ENCODE assay signal across 18 mouse cellular contexts in the genomic region with DNA sequence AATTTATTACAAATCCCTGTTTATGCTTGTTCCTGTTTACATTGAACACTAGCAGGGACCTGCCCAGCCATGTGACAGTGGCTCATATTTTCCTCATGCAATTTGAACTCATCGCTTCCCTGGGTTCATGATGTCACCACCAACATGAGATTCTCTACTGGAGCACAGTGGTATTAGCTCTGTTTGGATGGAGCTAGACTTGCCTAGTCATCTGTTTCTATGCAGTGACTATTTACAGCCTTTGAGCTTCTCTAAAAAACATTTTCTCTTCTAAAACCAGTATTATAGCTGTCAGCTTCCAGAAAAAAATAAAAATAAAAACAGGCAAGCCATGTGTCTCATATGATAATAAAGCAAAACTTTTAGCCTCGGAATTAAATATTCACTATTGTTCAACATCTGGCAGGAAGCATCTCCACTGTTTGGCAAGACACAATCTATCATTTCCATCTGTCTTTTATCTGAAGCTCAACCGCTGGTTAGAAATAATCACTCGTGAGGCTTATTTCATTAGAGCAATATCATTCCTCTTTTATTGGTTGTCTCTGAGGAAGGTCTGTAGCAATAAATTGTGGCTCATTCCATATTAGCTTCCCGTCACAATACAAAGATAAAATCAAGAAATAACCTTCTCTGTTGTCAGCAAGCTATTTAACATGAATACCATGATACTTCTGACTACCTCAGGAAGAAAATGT.
DNase-seq lines count a peak whose midpoint lies in the region; ATAC-seq lines count a peak whose summit lies in the region.
"Had no signal": no experiment of that assay in that cellular context is flagged by ENCODE, and none has a peak within 500 bp of the region (broad histone marks: within the 10 kb centered on the region; RNA-seq: fewer than 3 reads in every experiment).

No protein-coding gene starts in this region.

- 56% methylated on average over 5 of the region's 5 CpGs for WGBS in embryonic facial prominence, embryonic 14.5 days
- 87% methylated on average over 5 of the region's 5 CpGs for WGBS in embryonic facial prominence, embryonic 10.5 days
- 58% methylated on average over 5 of the region's 5 CpGs for WGBS in neural tube, embryonic 13.5 days
- 46% methylated on average over 5 of the region's 5 CpGs for WGBS in neural tube, embryonic 14.5 days

- H3K27ac ChIP-seq in embryonic facial prominence, embryonic 14.5 days (replicated peaks; ENCODE audit: low read depth, low read length): no peak overlapping the region
- H3K27ac ChIP-seq in embryonic facial prominence, embryonic 10.5 days (replicated peaks): no peak overlapping the region
- H3K27ac ChIP-seq in neural tube, embryonic 13.5 days (replicated peaks): no peak overlapping the region
- H3K27ac ChIP-seq in neural tube, embryonic 14.5 days (ENCODE audit: low read depth, low read length): no peak overlapping the region
- H3K27ac ChIP-seq: embryonic facial prominence, embryonic 13.5 days; forebrain, embryonic 13.5 days; hindbrain, embryonic 10.5 days; hindbrain, embryonic 14.5 days had no signal

- ATAC-seq in embryonic facial prominence, embryonic 14.5 days (ENCODE audit: low read depth): no peak
- ATAC-seq in neural tube, embryonic 13.5 days (ENCODE audit: low read depth): peak; percentile 67; the same call in 1 of the 2 replicates
- ATAC-seq in neural tube, embryonic 14.5 days (ENCODE audit: low read depth): peak; percentile 66
- ATAC-seq: forebrain, embryonic 13.5 days; forebrain, postnatal 0 days had no signal

- H3K4me3 ChIP-seq in embryonic facial prominence, embryonic 14.5 days (ENCODE audit: low read depth, low read length): no peak overlapping the region
- H3K4me3 ChIP-seq in embryonic facial prominence, embryonic 10.5 days: no peak overlapping the region
- no peak overlapping the region for H3K4me3 ChIP-seq in neural tube, embryonic 13.5 days
- H3K4me3 ChIP-seq in neural tube, embryonic 14.5 days (ENCODE audit: low read depth, low read length): no peak overlapping the region
- H3K4me3 ChIP-seq: embryonic facial prominence, embryonic 13.5 days; forebrain, embryonic 13.5 days; heart, embryonic 12.5 days; hindbrain, embryonic 10.5 days had no signal

- H3K27me3 ChIP-seq in embryonic facial prominence, embryonic 14.5 days (replicated peaks; ENCODE audit: control insufficient read depth, insufficient read depth, low read length): no peaks in the 10 kb centered on the region
- H3K27me3 ChIP-seq in embryonic facial prominence, embryonic 10.5 days (replicated peaks; ENCODE audit: low read depth, poor library complexity, severe bottlenecking): no peaks in the 10 kb centered on the region
- H3K27me3 ChIP-seq in neural tube, embryonic 13.5 days: no peaks in the 10 kb centered on the region
- H3K27me3 ChIP-seq in neural tube, embryonic 14.5 days (ENCODE audit: control insufficient read depth, insufficient read depth, low read length): no peaks in the 10 kb centered on the region
- H3K27me3 ChIP-seq: embryonic facial prominence, embryonic 13.5 days; forebrain, embryonic 13.5 days; heart, embryonic 12.5 days had no signal

- H3K9me3 ChIP-seq in embryonic facial prominence, embryonic 14.5 days (ENCODE audit: control insufficient read depth, low read length): no peaks in the 10 kb centered on the region
- no peaks in the 10 kb centered on the region for H3K9me3 ChIP-seq in embryonic facial prominence, embryonic 10.5 days
- no peaks in the 10 kb centered on the region for H3K9me3 ChIP-seq in neural tube, embryonic 13.5 days
- no peaks in the 10 kb centered on the region for H3K9me3 ChIP-seq in neural tube, embryonic 14.5 days (ENCODE audit: control insufficient read depth, low read length)
- H3K9me3 ChIP-seq: embryonic facial prominence, embryonic 13.5 days; forebrain, embryonic 13.5 days; heart, embryonic 12.5 days; hindbrain, embryonic 10.5 days had no signal

- peak; percentile 5 for DNase-seq in embryonic facial prominence, embryonic 14.5 days (ENCODE audit: low spot score)
- DNase-seq in embryonic facial prominence, embryonic 10.5 days (ENCODE audit: low spot score): no peak
- DNase-seq in neural tube, embryonic 10.5 days (ENCODE audit: extremely low spot score, low spot score): no peak
- DNase-seq in layer of hippocampus, adult 18-20 months (ENCODE audit: low spot score in 2 of 2): no peak
- no peak for DNase-seq in spleen, adult 18-20 months
- DNase-seq: adrenal gland, postnatal 10 days; cerebellum, adult 11 months; cerebellum, adult 8-10 months; cerebellum, postnatal 14 days; forebrain, postnatal 0 days; gastrocnemius, postnatal 14 days had no signal

- H3K4me2 ChIP-seq in embryonic facial prominence, embryonic 14.5 days (ENCODE audit: low read depth, low read length): no peak overlapping the region
- H3K4me2 ChIP-seq in neural tube, embryonic 13.5 days: no peak overlapping the region
- H3K4me2 ChIP-seq in neural tube, embryonic 14.5 days (ENCODE audit: low read depth, low read length): no peak overlapping the region
- H3K4me2 ChIP-seq: embryonic facial prominence, embryonic 13.5 days; forebrain, embryonic 13.5 days; heart, embryonic 12.5 days; hindbrain, embryonic 14.5 days had no signal

- no peaks in the 10 kb centered on the region for H3K36me3 ChIP-seq in embryonic facial prominence, embryonic 14.5 days (ENCODE audit: control insufficient read depth, insufficient read depth, low read length)
- H3K36me3 ChIP-seq in embryonic facial prominence, embryonic 10.5 days (replicated peaks): no peaks in the 10 kb centered on the region
- H3K36me3 ChIP-seq in neural tube, embryonic 13.5 days: no peaks in the 10 kb centered on the region
- H3K36me3 ChIP-seq in neural tube, embryonic 14.5 days (ENCODE audit: control insufficient read depth, insufficient read depth, low read length): no peaks in the 10 kb centered on the region
- H3K36me3 ChIP-seq: embryonic facial prominence, embryonic 13.5 days; heart, embryonic 12.5 days; hindbrain, embryonic 10.5 days had no signal

- H3K4me1 ChIP-seq in embryonic facial prominence, embryonic 14.5 days (ENCODE audit: control insufficient read depth, insufficient read depth, low read length): no peaks in the 10 kb centered on the region
- no peaks in the 10 kb centered on the region for H3K4me1 ChIP-seq in embryonic facial prominence, embryonic 10.5 days
- H3K4me1 ChIP-seq in neural tube, embryonic 13.5 days (replicated peaks): no peaks in the 10 kb centered on the region
- H3K4me1 ChIP-seq in neural tube, embryonic 14.5 days (ENCODE audit: control insufficient read depth, insufficient read depth, low read length): no peaks in the 10 kb centered on the region
- H3K4me1 ChIP-seq: embryonic facial prominence, embryonic 13.5 days; forebrain, embryonic 13.5 days; heart, embryonic 12.5 days; hindbrain, embryonic 10.5 days had no signal

- H3K9ac ChIP-seq in embryonic facial prominence, embryonic 14.5 days (ENCODE audit: low read depth, low read length): no peak overlapping the region
- H3K9ac ChIP-seq in neural tube, embryonic 13.5 days: no peak overlapping the region
- H3K9ac ChIP-seq in neural tube, embryonic 14.5 days (replicated peaks; ENCODE audit: low read depth, low read length): no peak overlapping the region
- H3K9ac ChIP-seq: embryonic facial prominence, embryonic 13.5 days; forebrain, embryonic 13.5 days; forebrain, postnatal 0 days; heart, embryonic 12.5 days; hindbrain, embryonic 14.5 days had no signal
